Mouse (Mus musculus): ENCODE measurements at regions not wholly inside any gene's neighbourhood (a gene's known extent, or its start where the extent isn't known, plus 50 kb on each side); places are given as distances from the start of the nearest gene placed in this dataset.
"Not testable (repeated sequence)": the region's sequence is repeated elsewhere in the genome, so short reads cannot be mapped to it uniquely, and the experiment has no call there.

- CTCF ChIA-PET, result not testable (repeated sequence)
- POLR2A ChIA-PET, result interaction anchor here in 3 of 4 experiments (0.8 to 3.2 kb wide), 14 partner anchors 11 to 290 kb away, joined by 3 to 32 read pairs (median 4); partner anchors contain the start of gene Crlf2 (in 1 of the 3)
These were observed 80.8 kb upstream of the Gm15446 start for GRCm38 (mm10) chr5:109842186-109842978.

DNA sequence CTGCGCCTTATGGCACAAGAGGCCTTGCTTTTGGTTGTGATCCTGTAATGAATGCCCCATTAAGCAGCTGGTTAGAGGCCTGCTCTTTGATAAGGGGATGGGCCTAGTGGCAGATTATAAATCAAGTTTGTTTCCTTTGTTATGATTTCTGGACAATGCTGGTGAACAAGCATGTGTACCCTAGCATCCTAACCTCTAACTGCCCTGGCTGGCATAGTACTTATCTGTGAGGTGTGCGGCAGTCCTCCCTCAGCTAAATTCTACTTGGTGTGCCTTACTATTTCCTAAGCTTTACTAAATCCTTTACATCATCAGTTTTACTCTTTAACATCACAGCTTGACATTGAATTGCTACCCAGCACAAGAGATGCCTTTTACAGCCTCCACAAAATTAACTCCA, 79.0 kb upstream of the Gm15446 start:
- ChIA-PET CTCF (interaction anchor here in 1 of 4 experiments (0.6 kb wide), 1 partner anchor 16 kb away, joined by 5 read pairs; no protein-coding TSS in a partner anchor), POLR2A (interaction anchor here in 3 of 4 experiments (0.7 to 3.2 kb wide), 37 partner anchors 8 to 442 kb away, joined by 3 to 32 read pairs (median 4); partner anchors contain the start of genes Crlf2 (in 2 of the 3), 4930522L14Rik (in 1 of the 3), 5430403G16Rik (in 1 of the 3) and Plcxd1 (in 1 of the 3))

GRCm38 (mm10) chr5:109844753-109845186, 78.4 kb upstream of the Gm15446 start:
- CTCF ChIA-PET, result no interaction called here
- POLR2A ChIA-PET, result interaction anchor here (0.7 to 3.2 kb wide), 37 partner anchors 10 to 441 kb away, joined by 3 to 32 read pairs (median 4); partner anchors contain the start of genes 4930522L14Rik (in 1 of the 4), 5430403G16Rik (in 1 of the 4), Crlf2 (in 1 of the 4) and Plcxd1 (in 1 of the 4)

- CTCF ChIA-PET, result not testable (repeated sequence)
- POLR2A ChIA-PET, result interaction anchor here in 1 of 4 experiments (1.8 kb wide), 1 partner anchor 72 kb away, joined by 5 read pairs; the partner anchor contains the start of gene Gm15446
These were observed 72.0 kb upstream of the Gm15446 start for GRCm38 (mm10) chr5:109851225-109851624.

DNA sequence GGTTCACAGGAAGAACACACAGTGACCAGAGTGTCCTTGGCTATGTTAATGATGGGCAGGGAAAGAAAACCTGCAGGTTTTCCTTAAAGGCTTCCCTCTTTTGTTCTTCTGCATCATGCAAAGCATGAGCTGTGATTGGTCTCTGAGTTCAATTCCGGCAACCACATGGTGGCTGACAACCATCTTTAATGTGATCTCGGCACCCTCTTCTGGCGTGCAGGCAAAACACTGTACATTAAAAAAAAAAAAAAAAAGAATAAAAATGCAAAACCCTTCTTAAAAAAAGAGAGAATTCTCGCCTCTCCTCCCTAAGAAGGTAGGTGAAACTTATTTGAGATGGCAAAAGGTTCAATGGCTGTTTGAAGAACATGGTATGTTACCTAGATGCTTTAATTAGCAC, 62.8 kb upstream of the Gm15446 start:
- POLR2A ChIA-PET, result interaction anchor here in 3 of 4 experiments (0.6 to 2.4 kb wide), 7 partner anchors 11 to 307 kb away, joined by 3 to 14 read pairs (median 4); no protein-coding TSS in a partner anchor
- CTCF ChIA-PET, result interaction anchor here (0.6 to 1.7 kb wide), 6 partner anchors 16 to 307 kb away, joined by 3 to 6 read pairs (median 4); no protein-coding TSS in a partner anchor

DNA sequence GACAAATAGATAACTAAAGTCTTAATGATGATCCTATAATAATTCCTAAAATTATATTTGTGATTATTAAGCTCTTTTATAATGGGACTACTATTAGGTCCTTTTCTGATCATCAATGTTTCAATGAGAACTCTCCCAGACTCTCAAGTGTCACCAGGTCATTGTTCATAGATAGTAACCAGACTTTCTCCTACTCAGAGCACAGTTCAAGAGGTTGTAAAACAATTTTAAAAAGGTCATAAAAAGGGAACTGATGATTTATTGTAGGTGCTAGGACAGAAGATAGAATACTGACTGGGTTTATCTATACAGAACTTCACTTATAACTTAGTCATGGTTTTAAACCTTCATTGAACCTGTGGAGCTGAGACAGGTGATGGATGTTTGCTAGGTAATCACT, 58.7 kb upstream of the Gm15446 start:
- CTCF ChIA-PET, result not testable (repeated sequence)
- POLR2A ChIA-PET, result interaction anchor here in 1 of 4 experiments (0.7 to 2.0 kb wide), 2 partner anchors 18 to 20 kb away, joined by 3 to 6 read pairs; no protein-coding TSS in a partner anchor

DNA sequence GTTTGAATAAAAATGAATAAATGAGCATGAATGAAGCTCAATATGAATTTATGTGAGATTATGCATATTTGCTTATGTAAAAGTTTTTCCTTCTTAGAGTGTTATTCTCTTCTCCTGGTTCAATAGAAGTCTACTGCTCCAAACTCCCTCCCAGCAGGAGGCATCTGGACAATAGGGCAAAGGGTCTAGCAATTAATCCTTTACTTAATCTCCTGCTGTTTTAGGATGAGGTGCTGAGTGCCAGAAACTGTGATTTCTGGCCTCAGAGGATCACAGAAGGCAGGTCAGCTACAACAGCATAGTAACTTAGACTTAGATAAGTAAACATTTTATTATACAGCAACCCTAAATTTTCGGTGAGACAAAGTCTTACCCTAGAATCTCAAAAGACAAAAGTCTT, 57.6 kb upstream of the Gm15446 start:
- ChIA-PET CTCF (interaction anchor here in 2 of 4 experiments (0.6 to 1.0 kb wide), 2 partner anchors 76 to 131 kb away, joined by 3 to 5 read pairs; partner anchors contain the start of gene Zfp932 (in 1 of the 2)), POLR2A (interaction anchor here in 3 of 4 experiments (0.6 to 4.8 kb wide), 16 partner anchors 13 to 366 kb away, joined by 3 to 32 read pairs (median 4); partner anchors contain the start of genes Gm15446 (in 2 of the 3), Ankle2 (in 1 of the 3), Chfr (in 1 of the 3) and Zfp932 (in 1 of the 3))

- CTCF ChIA-PET, result interaction anchor here in 1 of 4 experiments (1.0 kb wide), 1 partner anchor 130 kb away, joined by 3 read pairs; the partner anchor contains the start of gene Zfp932
- POLR2A ChIA-PET, result interaction anchor here in 3 of 4 experiments (0.6 to 4.8 kb wide), 35 partner anchors 12 to 1598 kb away, joined by 3 to 32 read pairs (median 4); partner anchors contain the start of genes 4930522L14Rik (in 1 of the 3), 5430403G16Rik (in 1 of the 3), Ankle2 (in 1 of the 3) and Chfr (in 1 of the 3)
These were observed 56.7 kb upstream of the Gm15446 start for GRCm38 (mm10) chr5:109866337-109867126.

DNA sequence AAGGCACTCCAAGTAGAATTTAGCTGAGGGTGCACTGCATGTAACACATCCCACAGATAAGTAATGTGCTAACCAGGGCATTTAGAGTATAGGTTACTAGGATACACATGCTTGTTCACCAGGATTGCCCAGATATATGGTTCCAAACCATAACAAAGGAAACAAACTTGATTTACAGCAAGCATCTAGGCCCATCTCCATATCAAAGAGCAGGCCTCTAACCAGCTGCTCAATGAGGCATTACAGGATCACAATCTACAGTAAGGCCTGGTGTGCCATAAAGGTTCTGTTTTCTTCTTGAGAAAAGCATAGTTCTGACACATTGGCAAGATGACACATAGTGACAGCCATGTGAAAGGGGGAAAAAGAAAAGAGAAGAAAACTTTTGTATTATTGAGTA, 56.0 kb upstream of the Gm15446 start:
- CTCF ChIA-PET, result not testable (repeated sequence)
- POLR2A ChIA-PET, result interaction anchor here in 3 of 4 experiments (0.6 to 4.8 kb wide), 32 partner anchors 11 to 1599 kb away, joined by 3 to 32 read pairs (median 4); partner anchors contain the start of genes 4930522L14Rik (in 1 of the 3), 5430403G16Rik (in 1 of the 3), Ankle2 (in 1 of the 3) and Chfr (in 1 of the 3)
